24 mouse cellular contexts compared by ENCODE assay signal in genomic region chr17:74705480-74705879, GRCm38 (mm10).
"Had no signal": no experiment of that assay in that cellular context is flagged by ENCODE, and none has a peak within 500 bp of the region (broad histone marks: within the 10 kb centered on the region; RNA-seq: fewer than 3 reads in every experiment).

No protein-coding gene starts in this region.

- H3K9me3 ChIP-seq: hindbrain, embryonic 13.5 days; hindbrain, embryonic 15.5 days; kidney, embryonic 15.5 days; limb, embryonic 13.5 days; limb, embryonic 15.5 days; liver, embryonic 12.5 days had no signal

- DNase-seq: gastrocnemius, postnatal 14 days; gastrocnemius, postnatal 36 days; heart, adult 18-20 months; heart, postnatal 10 days; heart, postnatal 36 days; kidney, adult 11 months; kidney, adult 2 months; kidney, adult 9 months; kidney, postnatal 14 days; kidney, postnatal 36 days; layer of hippocampus, adult 9-11 months; layer of hippocampus, postnatal 36 days; left cerebral cortex, postnatal 4 days had no signal

- H3K27ac ChIP-seq: hindbrain, embryonic 13.5 days; hindbrain, embryonic 15.5 days; hindbrain, postnatal 0 days; kidney, embryonic 15.5 days; kidney, postnatal 0 days; limb, embryonic 13.5 days; limb, embryonic 15.5 days; liver, embryonic 12.5 days; liver, embryonic 14.5 days had no signal

- H3K4me1 ChIP-seq: hindbrain, embryonic 13.5 days; hindbrain, embryonic 15.5 days; kidney, embryonic 15.5 days; limb, embryonic 13.5 days; limb, embryonic 15.5 days had no signal

- H3K27me3 ChIP-seq: hindbrain, embryonic 13.5 days; hindbrain, embryonic 15.5 days; kidney, embryonic 15.5 days; limb, embryonic 13.5 days; limb, embryonic 15.5 days; liver, embryonic 12.5 days had no signal

- H3K4me2 ChIP-seq: heart, embryonic 11.5 days; hindbrain, embryonic 13.5 days; hindbrain, embryonic 15.5 days; kidney, embryonic 15.5 days; limb, embryonic 13.5 days; limb, embryonic 15.5 days; liver, embryonic 12.5 days had no signal

- H3K9ac ChIP-seq: hindbrain, embryonic 13.5 days; hindbrain, embryonic 15.5 days; kidney, embryonic 15.5 days; limb, embryonic 13.5 days; limb, embryonic 15.5 days; liver, embryonic 12.5 days; liver, embryonic 14.5 days had no signal

- H3K4me3 ChIP-seq: hindbrain, embryonic 13.5 days; hindbrain, embryonic 15.5 days; kidney, embryonic 15.5 days; limb, embryonic 13.5 days; limb, embryonic 15.5 days; liver, embryonic 12.5 days had no signal

- ATAC-seq: hindbrain, postnatal 0 days; intestine, embryonic 16.5 days; liver, embryonic 12.5 days had no signal
